ENCODE assay signal across 27 mouse cellular contexts in genomic region chr1:41393287-41393686, GRCm38 (mm10).
DNase-seq lines count a peak whose midpoint lies in the region; ATAC-seq and TF ChIP-seq lines count a peak whose summit lies in the region.
"Had no signal": no experiment of that assay in that cellular context is flagged by ENCODE, and none has a peak within 500 bp of the region (broad histone marks: within the 10 kb centered on the region; RNA-seq: fewer than 3 reads in every experiment).

No protein-coding gene starts in this region.

- H3K4me2 ChIP-seq in hindbrain, embryonic 16.5 days (ENCODE audit: low read length) = no peak overlapping the region
- no peak overlapping the region for H3K4me2 ChIP-seq in kidney, embryonic 16.5 days (replicated peaks; ENCODE audit: low read depth, low read length)
- no peak overlapping the region for H3K4me2 ChIP-seq in forebrain, embryonic 16.5 days (ENCODE audit: low read length)
- H3K4me2 ChIP-seq: embryonic facial prominence, embryonic 12.5 days; embryonic facial prominence, embryonic 15.5 days; forebrain, embryonic 12.5 days; heart, embryonic 12.5 days; heart, embryonic 15.5 days; hindbrain, embryonic 14.5 days had no signal

- ATAC-seq in hindbrain, embryonic 16.5 days = no peak
- no peak for ATAC-seq in kidney, embryonic 16.5 days (ENCODE audit: low FRiP score, low TSS enrichment)
- ATAC-seq in Patski = peak; percentile 14
- ATAC-seq in forebrain, embryonic 16.5 days = no peak

- H3K9ac ChIP-seq in hindbrain, embryonic 16.5 days (ENCODE audit: low read depth, low read length) = no peak overlapping the region
- no peak overlapping the region for H3K9ac ChIP-seq in kidney, embryonic 16.5 days (replicated peaks; ENCODE audit: low read length)
- no peak overlapping the region for H3K9ac ChIP-seq in forebrain, embryonic 16.5 days (replicated peaks; ENCODE audit: low read depth, low read length)
- H3K9ac ChIP-seq: embryonic facial prominence, embryonic 12.5 days; embryonic facial prominence, embryonic 15.5 days; forebrain, embryonic 12.5 days; heart, embryonic 12.5 days; heart, embryonic 15.5 days; hindbrain, embryonic 14.5 days had no signal

- no peak overlapping the region for H3K4me3 ChIP-seq in hindbrain, embryonic 10.5 days
- H3K4me3 ChIP-seq in hindbrain, embryonic 16.5 days (ENCODE audit: low read length) = no peak overlapping the region
- H3K4me3 ChIP-seq in kidney, embryonic 16.5 days (ENCODE audit: low read length) = no peak overlapping the region
- H3K4me3 ChIP-seq in forebrain, embryonic 16.5 days (replicated peaks; ENCODE audit: low read length) = no peak overlapping the region
- H3K4me3 ChIP-seq: embryonic facial prominence, embryonic 12.5 days; embryonic facial prominence, embryonic 15.5 days; forebrain, embryonic 12.5 days; heart, embryonic 12.5 days; heart, embryonic 15.5 days had no signal

- no peaks in the 10 kb centered on the region for H3K9me3 ChIP-seq in hindbrain, embryonic 10.5 days
- H3K9me3 ChIP-seq in hindbrain, embryonic 16.5 days (ENCODE audit: control insufficient read depth, low read length) = no peaks in the 10 kb centered on the region
- H3K9me3 ChIP-seq in kidney, embryonic 16.5 days (ENCODE audit: low read length) = no peaks in the 10 kb centered on the region
- no peaks in the 10 kb centered on the region for H3K9me3 ChIP-seq in forebrain, embryonic 16.5 days (ENCODE audit: control insufficient read depth, low read length)
- H3K9me3 ChIP-seq: embryonic facial prominence, embryonic 12.5 days; embryonic facial prominence, embryonic 15.5 days; forebrain, embryonic 12.5 days; heart, embryonic 12.5 days; heart, embryonic 15.5 days had no signal

- in situ Hi-C loops in Patski (cut with MboI; ENCODE audit: low pct_unique_long_range_greater_than_20kb) = no loop called here

- POLR2A ChIA-PET in Patski (lab: Charles Lee) = no interaction called here

- no peaks in the 10 kb centered on the region for H3K27me3 ChIP-seq in hindbrain, embryonic 10.5 days (ENCODE audit: insufficient read depth, poor library complexity, severe bottlenecking)
- H3K27me3 ChIP-seq in hindbrain, embryonic 16.5 days (replicated peaks; ENCODE audit: control insufficient read depth, insufficient read depth, low read length) = no peaks in the 10 kb centered on the region; the same call in 1 of the 2 replicates
- no peaks in the 10 kb centered on the region for H3K27me3 ChIP-seq in kidney, embryonic 16.5 days (ENCODE audit: insufficient read depth, low read length)
- H3K27me3 ChIP-seq in Patski = no peaks in the 10 kb centered on the region
- no peaks in the 10 kb centered on the region for H3K27me3 ChIP-seq in forebrain, embryonic 16.5 days (replicated peaks; ENCODE audit: control insufficient read depth, insufficient read depth, low read length)
- H3K27me3 ChIP-seq: CH12.LX; embryonic facial prominence, embryonic 12.5 days; embryonic facial prominence, embryonic 15.5 days; forebrain, embryonic 12.5 days; heart, embryonic 12.5 days; heart, embryonic 15.5 days had no signal

- CTCF ChIA-PET in Patski (lab: Charles Lee) = no interaction called here

- WGBS in hindbrain, embryonic 10.5 days = 78% methylated on average over 4 of the region's 4 CpGs
- WGBS in hindbrain, embryonic 16.5 days = 57% methylated on average over 4 of the region's 4 CpGs
- 49% methylated on average over 4 of the region's 4 CpGs for WGBS in kidney, embryonic 16.5 days
- 82% methylated on average over 4 of the region's 4 CpGs for WGBS in forebrain, embryonic 16.5 days

- DNase-seq in hindbrain, embryonic 10.5 days (ENCODE audit: low spot score) = no peak
- peak; percentile 16 to 28 for DNase-seq in kidney, adult 8-10 months
- DNase-seq in kidney, postnatal 4 days = no peak
- DNase-seq in kidney, postnatal 36 days = peak; percentile 13 to 42
- no peak for DNase-seq in Patski (ENCODE audit: low read depth, low spot score)
- DNase-seq: adrenal gland, adult 2 months; adrenal gland, postnatal 14 days; B cell, adult 2 months; cerebellum, adult 11 months; cerebellum, adult 2 months; cerebellum, adult 9-11 months; cerebellum, postnatal 25 days; gastrocnemius, postnatal 25 days; heart, adult 18-20 months; heart, postnatal 10 days; heart, postnatal 36 days had no signal

- H3K27ac ChIP-seq in hindbrain, embryonic 10.5 days = peak overlapping the region; percentile 75
- no peak overlapping the region for H3K27ac ChIP-seq in hindbrain, embryonic 16.5 days (ENCODE audit: low read depth, low read length)
- no peak overlapping the region for H3K27ac ChIP-seq in kidney, embryonic 16.5 days (ENCODE audit: low read length)
- no peak overlapping the region for H3K27ac ChIP-seq in forebrain, embryonic 16.5 days (ENCODE audit: low read length)
- H3K27ac ChIP-seq: embryonic facial prominence, embryonic 12.5 days; embryonic facial prominence, embryonic 15.5 days; forebrain, embryonic 12.5 days; heart, embryonic 15.5 days; hindbrain, embryonic 14.5 days had no signal

- H3K4me1 ChIP-seq in hindbrain, embryonic 10.5 days (replicated peaks) = peaks cover 44% of the 10 kb centered on the region
- H3K4me1 ChIP-seq in hindbrain, embryonic 16.5 days (ENCODE audit: control insufficient read depth, insufficient read depth, low read depth, low read length) = peaks cover 14% of the 10 kb centered on the region
- peaks cover 13% of the 10 kb centered on the region; the same call in 1 of the 2 replicates for H3K4me1 ChIP-seq in kidney, embryonic 16.5 days (ENCODE audit: insufficient read depth, low read length)
- H3K4me1 ChIP-seq in forebrain, embryonic 16.5 days (replicated peaks; ENCODE audit: control insufficient read depth, insufficient read depth, low read length) = peaks cover 10% of the 10 kb centered on the region

- TF ChIP-seq CTCF in Patski (IDR thresholded peaks at IDR 0.05) = no peak

- no peaks in the 10 kb centered on the region for H3K36me3 ChIP-seq in hindbrain, embryonic 10.5 days
- no peaks in the 10 kb centered on the region for H3K36me3 ChIP-seq in hindbrain, embryonic 16.5 days (ENCODE audit: control insufficient read depth, insufficient read depth, low read length)
- no peaks in the 10 kb centered on the region for H3K36me3 ChIP-seq in kidney, embryonic 16.5 days (ENCODE audit: insufficient read depth, low read length)
- H3K36me3 ChIP-seq in forebrain, embryonic 16.5 days (ENCODE audit: control insufficient read depth, insufficient read depth) = no peaks in the 10 kb centered on the region
- H3K36me3 ChIP-seq: embryonic facial prominence, embryonic 12.5 days; embryonic facial prominence, embryonic 15.5 days; forebrain, embryonic 12.5 days; G1E; heart, embryonic 12.5 days; heart, embryonic 15.5 days had no signal

Comparison
In these comparisons a context has a peak if more than half of its experiments do, and no peak if none do; other contexts are left out.
1. DNase-seq: peak in kidney, adult 8-10 months (2 of 2) and kidney, postnatal 36 days (2 of 2); none in hindbrain, embryonic 10.5 days (single experiment), kidney, postnatal 4 days (0 of 2) and Patski (single experiment).